In genomic region chr8:18346248-18346647, GRCm38 (mm10) we compare ENCODE assay signal across 16 mouse cellular contexts.
"Had no signal": no experiment of that assay in that cellular context is flagged by ENCODE, and none has a peak within 500 bp of the region (broad histone marks: within the 10 kb centered on the region; RNA-seq: fewer than 3 reads in every experiment).

No protein-coding gene starts in this region.

- H3K9me3 ChIP-seq: lung, embryonic 15.5 days; megakaryocyte, embryonic 14.5 days; midbrain, embryonic 12.5 days; neural tube, embryonic 12.5 days; stomach, embryonic 15.5 days had no signal

- ATAC-seq: lung, postnatal 0 days had no signal

- H3K4me1 ChIP-seq: lung, embryonic 15.5 days; midbrain, embryonic 12.5 days; neural tube, embryonic 12.5 days; stomach, embryonic 15.5 days had no signal

- H3K4me3 ChIP-seq: lung, embryonic 15.5 days; megakaryocyte, embryonic 14.5 days; midbrain, embryonic 12.5 days; neural tube, embryonic 12.5 days; stomach, embryonic 15.5 days had no signal

- DNase-seq: lung, adult 2 months; lung, postnatal 14 days; lung, postnatal 36 days; midbrain, embryonic 14.5 days; right cerebral cortex, postnatal 14 days; thymus, adult 2 months; thymus, postnatal 25 days; thymus, postnatal 4 days had no signal

- H3K9ac ChIP-seq: lung, embryonic 15.5 days; midbrain, embryonic 12.5 days; neural tube, embryonic 12.5 days; stomach, embryonic 15.5 days had no signal

- H3K27ac ChIP-seq: lung, embryonic 15.5 days; macrophage; midbrain, embryonic 12.5 days; neural tube, embryonic 12.5 days; stomach, embryonic 15.5 days; stomach, postnatal 0 days had no signal

- H3K4me2 ChIP-seq: lung, embryonic 15.5 days; midbrain, embryonic 12.5 days; neural tube, embryonic 12.5 days; stomach, embryonic 15.5 days had no signal

- H3K27me3 ChIP-seq: lung, embryonic 15.5 days; megakaryocyte, embryonic 14.5 days; midbrain, embryonic 12.5 days; neural tube, embryonic 12.5 days; stomach, embryonic 15.5 days had no signal

- H3K36me3 ChIP-seq: lung, embryonic 15.5 days; midbrain, embryonic 12.5 days; neural tube, embryonic 12.5 days; stomach, embryonic 15.5 days had no signal
